ENCODE assay signal across 8 mouse cellular contexts in genomic region chr8:115707731-115708590, GRCm38 (mm10). TPM values are rescaled to one million over a fixed set of nuclear protein-coding genes. Genes with fewer than 3 reads are reported as not detected.
DNase-seq lines count a peak whose midpoint lies in the region; ATAC-seq lines count a peak whose summit lies in the region.

TSS of gene Maf (minus strand) at chr8:115707794.

- peaks cover 38% of the 10 kb centered on the region for H3K4me1 ChIP-seq in forebrain, embryonic 15.5 days
- no peaks in the 10 kb centered on the region; the same call in 1 of the 2 replicates for H3K4me1 ChIP-seq in liver, embryonic 16.5 days (ENCODE audit: control insufficient read depth, low read depth, low read length)
- peaks cover 15% of the 10 kb centered on the region for H3K4me1 ChIP-seq in neural tube, embryonic 12.5 days

- H3K4me3 ChIP-seq in forebrain, embryonic 15.5 days = peak within 1 kb of the TSS; percentile 77
- peak within 1 kb of the TSS; percentile 59 for H3K4me3 ChIP-seq in liver, embryonic 16.5 days (ENCODE audit: low read depth, low read length)
- peak within 1 kb of the TSS; percentile 66 for H3K4me3 ChIP-seq in neural tube, embryonic 12.5 days

- H3K4me2 ChIP-seq in forebrain, embryonic 15.5 days (replicated peaks) = peak within 1 kb of the TSS; percentile 98
- H3K4me2 ChIP-seq in liver, embryonic 16.5 days (ENCODE audit: low read depth, low read length) = peak within 1 kb of the TSS; percentile 67
- peak within 1 kb of the TSS; percentile 83 for H3K4me2 ChIP-seq in neural tube, embryonic 12.5 days (replicated peaks)

- H3K36me3 ChIP-seq in forebrain, embryonic 15.5 days = no peaks in the 10 kb centered on the region
- H3K36me3 ChIP-seq in liver, embryonic 16.5 days (ENCODE audit: control insufficient read depth, insufficient read depth) = no peaks in the 10 kb centered on the region
- no peaks in the 10 kb centered on the region for H3K36me3 ChIP-seq in neural tube, embryonic 12.5 days

- peaks cover 38% of the 10 kb centered on the region for H3K27me3 ChIP-seq in forebrain, embryonic 15.5 days
- H3K27me3 ChIP-seq in liver, embryonic 16.5 days (ENCODE audit: control insufficient read depth, insufficient read depth, low read depth, low read length) = peaks cover 40% of the 10 kb centered on the region
- no peaks in the 10 kb centered on the region for H3K27me3 ChIP-seq in neural tube, embryonic 12.5 days (replicated peaks)

- intact Hi-C loops in heart, postnatal 14 days (cut with DNase I) = loop anchor here (2.0 to 10.0 kb wide), 9 partner anchors 305 to 1256 kb away; no protein-coding TSS in a partner anchor

- H3K9ac ChIP-seq in forebrain, embryonic 15.5 days (replicated peaks) = peak within 1 kb of the TSS; percentile 70
- H3K9ac ChIP-seq in liver, embryonic 16.5 days (ENCODE audit: low read depth, low read length) = peak within 1 kb of the TSS; percentile 45
- H3K9ac ChIP-seq in neural tube, embryonic 12.5 days = peak within 1 kb of the TSS; percentile 79

- peak; percentile 83 for ATAC-seq in CD4-positive, CD25-positive, alpha-beta regulatory T cell, adult 4 months
- peak; percentile 37; the same call in 1 of the 2 replicates for ATAC-seq in cerebellum, adult (ENCODE audit: insufficient number of reproducible peaks, low FRiP score, low TSS enrichment)
- ATAC-seq in forebrain, embryonic 15.5 days (replicated peaks) = peak; percentile 59
- peak; percentile 70 for ATAC-seq in liver, embryonic 16.5 days (ENCODE audit: low read depth)
- peak; percentile 70 for ATAC-seq in neural tube, embryonic 12.5 days (ENCODE audit: low FRiP score, low read depth)

- peak; percentile 76 to 80 for DNase-seq in heart, postnatal 14 days
- peak; percentile 98 for DNase-seq in large intestine, adult 2 months (ENCODE audit: low read depth, low spot score)
- DNase-seq in telencephalon, adult 2 months (ENCODE audit: low read depth, low spot score) = peak; percentile 63

- 1% methylated on average over 43 of the region's 43 CpGs for WGBS in forebrain, embryonic 15.5 days
- 1% methylated on average over 43 of the region's 43 CpGs for WGBS in large intestine, adult 2 months
- 1% methylated on average over 43 of the region's 43 CpGs for WGBS in liver, embryonic 16.5 days (ENCODE audit: insufficient replicate concordance)
- under 1% methylated on average over 43 of the region's 43 CpGs for WGBS in neural tube, embryonic 12.5 days

- H3K9me3 ChIP-seq in forebrain, embryonic 15.5 days = no peaks in the 10 kb centered on the region
- H3K9me3 ChIP-seq in liver, embryonic 16.5 days (replicated peaks; ENCODE audit: control insufficient read depth, low read length) = no peaks in the 10 kb centered on the region
- no peaks in the 10 kb centered on the region for H3K9me3 ChIP-seq in neural tube, embryonic 12.5 days

- H3K27ac ChIP-seq in forebrain, embryonic 15.5 days (replicated peaks) = peak within 1 kb of the TSS; percentile 89
- peak within 1 kb of the TSS; percentile 63 for H3K27ac ChIP-seq in liver, embryonic 16.5 days (ENCODE audit: low read length)
- peak within 1 kb of the TSS; percentile 76 for H3K27ac ChIP-seq in neural tube, embryonic 12.5 days

RNA-seq across cellular contexts. Expression of gene Maf, which starts in this region (rescaled TPM):
- 10 to 100 TPM; 71.6 to 83.8 TPM for polyA plus RNA-seq in CD4-positive, CD25-positive, alpha-beta regulatory T cell, adult 4 months (2017; shearing (Covaris generic))
- 4.8 and 5.8 TPM in 2 replicates for polyA plus RNA-seq in forebrain, embryonic 15.5 days (2015; fragmentation: Nextera tagmentation; extraction: Ambion mirVana)
- total RNA-seq in heart, postnatal 14 days (2021) = 10 to 100 TPM in 1 of 2 experiments, 1 to 10 TPM in 1; 8.2 to 11.0 TPM
- 18.9 and 42.6 TPM in 2 replicates for polyA plus RNA-seq in large intestine, adult 2 months (2012; rRNA removed)
- polyA plus RNA-seq in liver, embryonic 16.5 days (2015; fragmentation: Nextera tagmentation; extraction: Ambion mirVana) = 2.4 and 3.0 TPM in 2 replicates
- polyA plus RNA-seq in neural tube, embryonic 12.5 days (2016; fragmentation: Nextera tagmentation; extraction: Ambion mirVana) = 7.2 and 7.4 TPM in 2 replicates

Comparison
In these comparisons a context has a peak if more than half of its experiments do, and no peak if none do; other contexts are left out.
1. Peak in every context shown above with its lines: DNase-seq, ATAC-seq, H3K4me3 ChIP-seq and H3K27ac ChIP-seq.